Mouse (Mus musculus) heart, adult 2 months (tissue): ENCODE results near the gene Ttyh2.

ENCODE experiments used
- CTCF ChIP-seq: fragments of 200-600 bp; IDR thresholded peaks from 2 replicates; pipeline ENCODE4 v1.8.1; 2022; ENCODE audit warnings: antibody characterized with exemption, mild to moderate bottlenecking, moderate library complexity
- EP300 ChIP-seq: fragments of 200-500 bp; IDR thresholded peaks from 2 replicates; pipeline ENCODE4 v1.6.1; 2011; ENCODE audit warnings: low read depth, low read length, control low read depth; ENCODE audit not compliant: insufficient read depth
- POLR2A ChIP-seq: fragments of 200-500 bp; IDR thresholded peaks from 2 replicates; pipeline ENCODE4 v1.6.1; 2011; ENCODE audit warnings: mild to moderate bottlenecking, low read depth, low read length, control low read depth; ENCODE audit not compliant: insufficient read depth

- TF ChIP-seq CTCF (no peak), POLR2A (no peak), EP300 (no peak)
Measured at GRCm38 (mm10) chr11:114720535-114720934, 45.3 kb downstream of the Ttyh2 start.
